Mouse (Mus musculus): ENCODE data around the gene Dlk1.
A peak's percentile ranks its signal among the peaks of the same experiment; 100 is the strongest.

Dlk1 gene

DNA sequence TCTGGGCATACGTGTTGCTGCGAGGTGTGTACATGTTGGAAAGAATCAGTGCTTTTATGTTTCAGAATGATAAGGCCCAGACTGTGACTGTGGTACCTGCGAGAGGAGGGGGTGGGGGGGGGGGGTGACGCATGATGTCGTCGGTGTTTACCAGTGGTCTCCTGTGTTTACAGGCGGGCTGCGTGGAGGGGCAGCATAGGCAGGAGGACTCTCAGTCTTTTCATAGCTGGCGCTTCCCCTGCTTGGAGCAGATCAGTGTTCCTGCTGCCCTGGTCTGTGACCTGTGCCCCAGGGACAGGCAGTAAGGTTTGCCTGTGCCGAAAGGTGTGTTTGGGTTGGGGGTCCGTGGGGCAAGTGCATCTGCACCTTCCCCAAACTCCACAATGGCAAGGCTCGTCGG, at the start of gene Dlk1:
Dlk1 (plus strand) TSS at position 232 of the 400 bp plus-strand sequence.
- no peak for DNase-seq (ENCODE audit: low read depth, low spot score)

GRCm38 (mm10) chr12:109402943-109403342, 49.7 kb upstream of the Dlk1 start:
- no peak for DNase-seq (ENCODE audit: low read depth, low spot score)

- no peak for DNase-seq (ENCODE audit: low read depth, low spot score)
Observed at GRCm38 (mm10) chr12:109403752-109404151, 48.9 kb upstream of the Dlk1 start.

GRCm38 (mm10) chr12:109406018-109406417, 46.6 kb upstream of the Dlk1 start:
- DNase-seq (ENCODE audit: low read depth, low spot score): peak; percentile 57

GRCm38 (mm10) chr12:109410723-109411122, 41.9 kb upstream of the Dlk1 start:
- DNase-seq (ENCODE audit: low read depth, low spot score): no peak

DNA sequence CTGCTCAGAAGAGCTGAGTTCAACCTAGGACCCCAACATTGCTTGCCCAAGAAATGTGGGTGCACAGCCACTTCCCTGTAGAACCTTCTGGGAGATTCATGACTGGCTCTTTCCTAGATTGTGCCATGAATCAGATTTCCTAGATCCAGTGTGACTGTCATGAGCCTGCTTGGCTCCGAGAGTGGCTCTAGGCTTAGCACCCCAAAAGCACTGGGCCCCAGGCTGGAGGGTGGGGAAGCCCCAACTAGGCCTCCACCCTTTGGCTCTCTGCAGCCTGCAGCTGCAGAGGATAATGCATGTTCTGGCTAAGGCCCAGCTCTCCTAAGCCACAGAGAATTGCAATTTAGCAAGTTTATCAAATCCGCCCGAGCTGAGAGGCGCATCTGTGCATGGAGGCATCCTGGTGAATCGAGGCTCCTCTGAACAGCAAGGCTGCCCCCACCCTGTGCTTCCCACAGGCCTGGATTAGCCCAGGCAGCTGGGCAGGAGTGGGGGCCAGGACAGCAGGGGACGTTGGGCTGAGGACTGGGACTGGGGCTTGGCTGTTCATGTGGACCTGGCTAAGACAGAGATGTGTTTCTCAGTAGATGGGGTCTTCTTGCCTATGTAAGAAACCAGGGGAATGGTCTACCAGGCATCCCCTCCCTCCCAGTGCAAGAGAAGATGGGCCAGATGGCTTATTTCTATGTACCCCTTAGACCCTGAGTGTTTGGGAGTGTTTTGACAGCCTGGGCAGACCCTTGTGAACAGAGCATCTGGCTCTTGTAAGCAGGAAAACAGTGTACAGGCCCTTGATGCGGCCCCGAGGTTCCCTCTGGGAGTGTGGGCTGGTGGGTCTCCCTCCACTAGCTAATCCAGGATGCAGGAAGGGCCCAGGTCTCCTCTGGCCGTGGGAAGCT, 41.2 kb upstream of the Dlk1 start:
- no peak for DNase-seq (ENCODE audit: low read depth, low spot score)

DNA sequence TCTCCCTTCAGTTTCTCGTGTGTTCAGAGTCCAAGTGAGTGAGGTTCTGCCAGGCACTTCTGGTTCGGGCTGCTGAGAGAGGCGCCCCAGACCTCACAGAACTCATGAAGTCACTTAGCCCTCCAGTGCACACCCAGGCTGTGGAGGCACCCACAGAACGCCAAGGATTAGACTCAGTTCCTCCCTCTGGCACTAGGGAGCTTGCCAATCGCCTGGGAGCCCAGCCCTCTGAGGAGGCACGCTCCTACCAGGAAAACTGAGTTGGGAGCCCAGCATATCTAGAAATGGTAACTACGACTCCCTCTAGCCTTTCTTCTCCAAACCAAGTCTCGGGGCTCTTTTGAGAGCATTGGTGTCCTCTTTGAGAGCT, 40.6 kb upstream of the Dlk1 start:
- DNase-seq (ENCODE audit: low read depth, low spot score): no peak

DNA sequence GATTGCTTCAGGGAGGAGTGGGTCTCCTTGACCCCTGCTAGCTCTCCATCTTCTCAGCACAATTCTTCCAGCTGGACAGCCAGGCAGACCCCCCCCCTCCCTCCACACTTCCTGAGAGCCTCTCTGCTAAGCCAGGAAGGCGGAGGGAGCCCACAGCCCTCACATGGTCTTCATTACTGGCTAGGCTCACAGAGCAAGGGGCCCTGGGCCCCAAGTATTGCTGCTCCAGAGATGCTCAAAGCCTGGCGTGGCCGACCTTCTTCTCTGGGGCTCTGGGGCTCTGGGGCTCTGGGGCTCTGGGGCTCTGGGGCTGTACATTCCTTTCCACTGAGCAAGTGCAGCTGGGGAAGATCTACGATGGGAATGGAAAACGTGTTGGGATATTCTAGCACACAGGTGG, 39.9 kb upstream of the Dlk1 start:
- peak; percentile 79 for DNase-seq (ENCODE audit: low read depth, low spot score)

DNA sequence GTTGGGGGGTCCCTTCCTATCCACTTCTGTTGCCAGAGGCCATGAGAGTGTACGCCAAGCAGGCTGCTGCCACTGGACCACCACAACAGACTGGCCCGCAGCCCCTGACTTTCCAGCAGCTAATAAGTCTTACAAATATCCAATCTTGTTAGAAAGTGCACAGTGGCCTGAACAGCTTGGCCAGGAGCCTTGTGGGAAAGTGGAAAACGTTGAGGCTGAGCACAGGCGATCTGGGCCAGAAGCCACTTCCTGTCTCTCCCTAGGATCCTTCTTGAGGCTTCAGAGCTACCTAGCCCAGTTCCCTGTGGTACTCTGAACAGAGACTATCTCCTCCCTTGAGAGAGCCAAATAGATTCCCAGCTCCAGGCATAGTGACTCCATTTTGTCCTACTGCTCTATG, 39.3 kb upstream of the Dlk1 start:
- no peak for DNase-seq (ENCODE audit: low read depth, low spot score)

DNA sequence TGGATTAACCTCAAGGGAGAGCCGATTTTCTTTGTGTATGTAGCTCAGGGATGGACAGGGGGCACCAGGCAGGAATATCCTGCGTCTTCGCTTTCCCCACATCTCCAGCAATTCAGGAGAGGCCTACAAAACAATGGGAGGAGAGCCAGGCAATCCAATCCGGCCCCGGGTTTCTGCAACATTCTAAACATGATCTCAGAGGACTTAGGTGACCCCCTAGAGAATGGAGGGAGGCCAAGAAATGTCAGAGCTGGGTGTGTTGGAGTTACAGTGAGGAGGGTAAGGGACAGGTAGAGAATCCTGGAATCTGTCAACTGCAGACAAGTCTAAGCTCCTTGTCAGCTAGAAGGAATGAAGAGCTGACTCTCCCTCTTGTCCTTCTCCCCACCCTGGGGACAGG, 35.9 kb upstream of the Dlk1 start:
- DNase-seq (ENCODE audit: low read depth, low spot score): no peak

DNA sequence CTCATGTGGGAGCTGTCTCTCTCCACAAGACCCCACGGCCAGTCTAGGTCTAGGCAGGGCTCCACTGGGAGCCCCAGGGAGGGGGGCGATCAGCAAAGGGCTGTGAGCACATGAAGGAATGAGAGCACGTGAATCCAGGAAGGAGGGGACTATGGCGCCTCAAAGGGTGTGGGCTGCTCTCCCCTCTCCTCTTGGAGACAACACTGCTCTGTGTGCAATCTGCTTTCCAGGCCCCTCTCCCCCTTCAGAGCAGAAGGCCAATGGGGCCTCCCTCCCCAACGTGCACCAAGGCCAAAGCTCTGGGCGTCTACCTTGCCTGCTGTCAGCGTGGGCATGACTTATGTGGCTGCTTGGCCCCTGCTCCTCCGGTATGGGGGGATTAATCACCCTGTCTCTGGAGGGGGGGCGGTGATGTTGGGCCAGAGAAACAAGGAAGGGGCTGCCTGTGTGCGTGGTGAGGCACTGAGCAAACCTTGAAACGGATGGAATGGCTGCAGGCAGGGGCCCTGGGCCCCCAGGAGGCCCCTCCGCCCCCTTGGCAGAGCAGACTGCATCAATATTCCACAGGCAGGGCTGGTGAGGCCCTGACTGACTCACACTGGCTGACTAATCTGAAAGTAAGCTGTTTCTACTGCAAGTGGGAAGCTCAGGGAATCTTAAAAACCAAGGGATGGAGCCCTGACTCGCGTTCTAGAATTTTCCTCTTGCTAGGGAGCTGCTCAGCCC, 35.0 kb upstream of the Dlk1 start:
- DNase-seq (ENCODE audit: low read depth, low spot score): peak; percentile 64

DNA sequence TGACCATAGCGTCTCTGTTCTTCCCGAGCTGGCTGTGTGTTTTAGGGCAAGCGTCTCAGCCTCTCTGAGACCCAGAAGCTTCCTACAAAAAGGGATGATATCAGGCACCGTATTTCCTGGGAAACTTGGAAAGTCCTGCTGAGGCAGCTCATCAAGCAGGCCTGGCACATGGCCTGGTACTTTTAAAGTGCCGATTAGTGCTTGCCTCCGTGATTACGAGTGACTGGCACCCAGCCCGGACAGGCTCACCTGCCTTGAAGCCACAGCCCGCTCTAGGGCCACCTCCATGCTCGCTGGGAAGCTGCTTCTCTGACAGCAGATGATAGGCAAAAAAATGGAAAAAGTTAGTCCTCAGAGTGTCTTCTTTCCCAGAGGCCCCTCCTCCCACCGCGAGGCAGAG, 32.6 kb upstream of the Dlk1 start:
- no peak for DNase-seq (ENCODE audit: low read depth, low spot score)

DNA sequence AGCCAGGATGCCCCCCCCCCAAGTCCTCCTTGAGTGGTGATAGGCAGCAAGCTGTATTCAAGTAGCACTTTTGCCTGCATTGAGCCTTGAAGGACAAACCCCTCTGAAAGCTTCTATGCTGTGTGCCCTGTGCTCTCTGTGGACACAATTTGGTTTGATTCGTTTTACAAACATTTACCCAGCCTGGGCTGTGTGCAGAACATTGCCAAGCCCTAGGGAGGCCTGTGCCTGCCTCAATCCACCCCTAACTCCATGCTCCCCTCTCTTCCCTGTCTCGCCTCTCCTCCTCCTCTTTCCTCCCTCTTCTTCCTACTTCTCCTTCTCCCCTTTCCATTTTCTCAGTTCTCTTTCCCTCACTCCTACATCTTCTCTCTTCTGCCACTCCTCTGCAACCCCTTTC, 29.5 kb upstream of the Dlk1 start:
- no peak for DNase-seq (ENCODE audit: low read depth, low spot score)

GRCm38 (mm10) chr12:109423716-109424429, 28.8 kb upstream of the Dlk1 start:
- no peak for DNase-seq (ENCODE audit: low read depth, low spot score)

- DNase-seq (ENCODE audit: low read depth, low spot score): no peak
Observed at GRCm38 (mm10) chr12:109424753-109425332, 27.8 kb upstream of the Dlk1 start.

GRCm38 (mm10) chr12:109425982-109426381, 26.6 kb upstream of the Dlk1 start:
- no peak for DNase-seq (ENCODE audit: low read depth, low spot score)

DNA sequence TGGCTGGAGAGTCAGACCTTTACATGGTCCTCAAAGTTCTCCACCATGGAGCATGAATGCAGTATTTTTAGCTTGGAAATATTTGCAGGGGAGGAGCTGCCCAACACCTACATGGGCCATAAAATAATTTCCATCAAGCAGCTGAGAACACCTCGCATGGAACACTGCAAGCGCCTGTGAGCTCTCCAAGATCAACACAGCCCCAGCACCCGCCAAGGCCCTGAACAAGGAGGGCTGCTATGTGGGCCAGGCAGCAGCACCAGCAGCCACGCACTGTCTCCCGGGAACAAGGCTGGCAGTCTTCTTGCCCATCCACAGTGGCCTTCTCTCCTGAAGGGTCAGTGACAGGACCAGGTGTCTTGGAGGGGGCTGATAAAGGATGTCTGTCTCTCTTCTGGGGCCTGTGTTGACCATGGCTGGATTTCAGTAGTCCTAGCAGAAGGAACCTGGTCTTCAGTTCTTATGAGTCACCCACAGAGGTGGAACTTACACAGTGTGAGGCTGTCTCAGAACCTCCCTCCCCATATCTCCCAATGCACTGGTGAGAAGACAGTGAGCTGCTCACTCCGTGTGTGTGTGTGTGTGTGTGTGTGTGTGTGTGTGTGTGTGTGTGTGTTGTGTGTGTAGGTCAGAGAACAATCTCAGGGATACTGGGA, 20.0 kb upstream of the Dlk1 start:
- no peak for DNase-seq (ENCODE audit: low read depth, low spot score)

DNA sequence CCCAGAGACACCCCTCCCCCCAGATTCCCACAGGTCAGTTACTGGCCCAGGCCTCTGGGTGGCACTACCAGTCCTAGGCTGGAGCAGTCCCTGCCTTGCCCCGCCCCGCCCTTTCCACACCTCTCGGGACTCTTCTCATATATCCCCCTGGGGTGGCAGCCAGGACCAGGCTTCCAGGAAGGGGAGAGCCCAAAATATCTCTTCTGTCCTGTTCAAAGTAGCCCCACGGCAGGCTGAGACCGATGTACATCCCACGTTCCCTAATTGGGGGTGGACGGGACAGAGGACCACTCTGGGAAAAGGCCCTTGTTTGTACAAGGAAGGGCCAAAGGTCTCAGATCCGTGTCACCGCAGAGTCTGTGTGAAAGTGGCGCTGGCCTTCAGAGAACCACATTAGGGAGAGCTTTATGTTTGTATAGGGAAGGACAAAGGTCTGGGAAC, 16.2 kb upstream of the Dlk1 start:
- no peak for DNase-seq (ENCODE audit: low read depth, low spot score)

- DNase-seq (ENCODE audit: low read depth, low spot score): no peak
Observed at GRCm38 (mm10) chr12:109436852-109437251, 15.8 kb upstream of the Dlk1 start.

DNA sequence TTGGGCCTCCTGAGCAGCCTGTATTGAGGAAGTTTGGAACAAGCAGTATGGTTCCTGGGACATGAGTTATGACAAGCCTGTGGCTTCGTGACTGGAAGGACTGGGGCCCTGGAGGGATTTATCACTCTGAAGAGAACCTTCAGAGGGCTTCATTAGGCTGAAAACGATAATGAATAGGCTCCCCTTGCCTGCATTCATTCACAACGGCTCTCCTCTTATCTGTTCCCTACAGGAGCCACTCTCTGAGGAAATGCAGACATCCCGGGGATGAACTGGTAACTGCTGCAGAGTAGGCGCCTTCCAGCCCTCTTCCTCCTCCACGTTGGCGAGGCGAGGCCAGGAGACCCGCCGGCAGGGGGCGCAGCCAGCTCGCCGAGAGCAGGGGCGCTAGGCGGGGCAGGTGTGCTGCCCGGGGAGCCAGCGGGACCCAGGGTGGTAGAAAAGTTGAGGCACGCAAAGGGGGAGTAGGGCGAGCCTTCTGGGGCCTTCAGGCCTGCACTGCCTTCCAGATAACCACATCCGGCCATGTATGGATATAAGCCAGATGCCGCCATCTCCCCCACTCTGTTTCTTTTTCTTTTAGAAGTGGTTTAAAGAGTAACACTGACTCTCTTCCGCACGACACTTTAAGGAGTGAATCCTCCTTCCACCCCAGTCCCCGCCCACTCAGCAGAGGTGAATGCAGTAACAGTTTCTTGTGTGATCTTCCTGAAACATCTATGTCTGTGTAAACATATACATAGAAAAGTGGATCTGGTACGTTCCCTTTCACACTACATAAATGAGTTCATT, 14.9 kb upstream of the Dlk1 start:
- DNase-seq (ENCODE audit: low read depth, low spot score): peak; percentile 80

DNA sequence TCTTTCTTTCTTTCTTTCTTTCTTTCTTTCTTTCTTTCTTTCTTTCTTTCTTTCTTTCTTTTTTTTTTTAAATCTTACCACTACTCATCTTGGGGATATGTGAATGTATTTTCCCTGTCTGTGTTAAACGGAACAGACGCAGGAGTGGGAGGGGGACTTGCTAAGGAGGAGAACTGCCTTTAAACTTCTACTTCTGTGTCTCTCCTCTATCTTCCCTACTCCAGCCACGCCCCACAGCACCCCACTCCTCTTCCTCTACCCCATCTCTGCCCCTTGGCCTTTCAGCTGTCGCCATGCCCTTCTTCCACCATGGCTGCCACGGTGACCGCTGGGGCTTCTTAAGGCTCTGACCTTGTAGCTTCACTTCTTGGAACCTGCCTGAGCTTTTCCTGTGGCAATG, 14.2 kb upstream of the Dlk1 start:
- no peak for DNase-seq (ENCODE audit: low read depth, low spot score)

Measured in forelimb bud, embryonic 11.5 days (tissue).